Mouse (Mus musculus) layer of hippocampus, adult 8-10 months (tissue): ENCODE measurements at regions not wholly inside any gene's neighbourhood (a gene's known extent, or its start where the extent isn't known, plus 50 kb on each side); places are given as distances from the start of the nearest gene placed in this dataset.

Experiments
- DNase-seq, 2 experiments: peaks; one replicate each; pipeline ENCODE4 v3.0.0; 2022; ENCODE audit warnings: low spot score in 2 of 2

- DNase-seq, result no peak
Observed at GRCm38 (mm10) chr15:42304097-42304496, 2169.9 kb downstream of the 9330182O14Rik start.

DNA sequence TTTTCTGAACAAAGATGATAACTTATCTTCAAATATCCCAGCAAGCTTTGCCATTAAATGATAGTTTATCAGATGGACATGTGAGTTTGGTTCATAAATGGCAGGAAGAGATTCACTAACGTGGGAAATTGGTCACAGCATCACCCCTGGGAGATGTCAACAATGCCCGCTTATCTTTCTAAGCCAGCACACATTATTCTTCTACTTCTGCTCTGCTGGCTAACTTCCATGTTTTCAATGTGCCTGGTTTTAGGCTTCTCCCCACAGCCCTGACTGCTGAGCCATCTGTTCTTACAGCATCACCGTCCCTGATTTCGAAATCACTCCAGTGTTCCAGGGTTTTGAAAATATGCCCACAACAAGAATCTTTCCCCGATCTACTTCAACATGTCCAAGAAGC is 2175.4 kb downstream of the 9330182O14Rik start:
- peak; percentile 27 to 43 for DNase-seq

- no peak for DNase-seq
Observed at GRCm38 (mm10) chr15:42311166-42311565, 2177.0 kb downstream of the 9330182O14Rik start.

DNA sequence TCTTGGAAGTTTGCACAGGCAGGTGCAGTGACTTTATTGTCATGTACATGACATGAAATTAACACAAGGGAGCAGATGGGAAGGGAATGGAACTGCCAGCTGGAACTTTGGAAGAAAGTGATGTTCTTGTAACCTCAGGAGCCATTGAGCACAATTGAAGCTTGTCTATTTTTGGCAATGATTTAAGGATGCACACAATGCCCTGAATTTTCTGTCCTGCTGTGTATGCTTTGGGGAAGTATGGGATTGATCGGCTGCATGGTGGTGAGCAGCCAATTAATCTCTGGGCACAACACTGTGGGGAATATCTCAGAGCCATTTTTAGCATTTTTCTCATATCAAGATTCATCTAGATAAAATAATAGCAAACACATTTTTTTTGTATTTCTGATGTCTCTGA is 2186.2 kb downstream of the 9330182O14Rik start:
- no peak for DNase-seq

DNA sequence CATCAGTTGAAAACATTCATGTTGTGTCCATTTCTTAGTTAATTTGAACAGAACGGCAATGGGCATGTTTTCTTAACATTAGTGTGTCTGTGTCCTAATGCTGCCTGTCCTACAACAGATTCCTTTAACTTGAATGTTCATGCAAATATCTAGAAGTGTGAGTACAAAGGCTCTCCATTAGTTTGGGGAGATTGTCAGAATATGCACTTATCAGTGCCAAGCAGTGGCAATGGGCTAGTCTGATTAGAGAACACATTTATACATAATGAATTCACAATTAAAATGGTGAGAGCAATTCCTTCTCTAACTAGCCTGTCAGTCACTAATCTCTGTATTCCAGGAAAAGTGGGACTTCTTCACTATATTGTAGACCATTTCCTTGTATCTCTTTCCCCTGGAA is 2188.8 kb downstream of the 9330182O14Rik start:
- DNase-seq, result no peak

GRCm38 (mm10) chr15:42325221-42325620 is 2191.1 kb downstream of the 9330182O14Rik start:
- DNase-seq, result peak; percentile 12 to 29

DNA sequence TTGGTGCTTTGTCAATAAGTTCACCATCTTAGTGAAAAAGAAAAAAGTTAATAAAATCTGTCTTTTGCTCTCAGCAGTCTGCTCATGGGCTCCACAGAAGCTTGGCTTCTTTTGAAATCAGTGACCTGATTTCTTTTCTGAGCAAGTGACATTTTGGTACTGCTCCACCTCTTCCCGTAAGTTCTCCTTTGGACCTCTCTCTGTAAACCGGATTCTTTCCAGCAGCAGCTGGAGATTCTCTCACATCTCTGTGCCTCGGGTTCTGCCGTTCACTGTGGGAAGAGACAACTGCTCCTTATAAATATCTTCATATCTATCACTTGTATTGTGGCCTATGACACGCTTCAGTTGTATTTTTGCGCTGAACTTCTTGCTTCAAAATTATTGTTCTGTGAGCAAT is 2194.4 kb downstream of the 9330182O14Rik start:
- DNase-seq, result no peak

GRCm38 (mm10) chr15:42329742-42330141 is 2195.6 kb downstream of the 9330182O14Rik start:
- DNase-seq, result no peak

DNA sequence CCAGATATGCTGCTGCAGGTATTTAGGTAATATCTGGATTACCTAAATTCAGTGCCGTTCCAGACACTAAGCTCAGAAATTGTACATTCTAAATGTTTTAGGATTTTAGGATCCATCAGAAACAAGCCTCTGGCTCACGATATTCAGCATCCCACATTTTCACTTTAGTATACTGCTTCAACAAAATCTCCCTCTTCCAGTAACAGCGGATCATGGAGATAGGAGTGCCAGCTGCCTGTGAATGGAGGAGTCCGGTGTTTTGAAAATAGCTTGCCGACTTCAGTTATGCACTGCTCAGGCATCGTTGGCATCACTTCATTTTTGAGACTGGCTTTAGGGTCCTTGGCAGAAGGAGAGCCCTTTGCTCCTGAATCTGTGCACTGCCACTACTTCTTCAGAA is 2199.5 kb downstream of the 9330182O14Rik start:
- no peak for DNase-seq

DNA sequence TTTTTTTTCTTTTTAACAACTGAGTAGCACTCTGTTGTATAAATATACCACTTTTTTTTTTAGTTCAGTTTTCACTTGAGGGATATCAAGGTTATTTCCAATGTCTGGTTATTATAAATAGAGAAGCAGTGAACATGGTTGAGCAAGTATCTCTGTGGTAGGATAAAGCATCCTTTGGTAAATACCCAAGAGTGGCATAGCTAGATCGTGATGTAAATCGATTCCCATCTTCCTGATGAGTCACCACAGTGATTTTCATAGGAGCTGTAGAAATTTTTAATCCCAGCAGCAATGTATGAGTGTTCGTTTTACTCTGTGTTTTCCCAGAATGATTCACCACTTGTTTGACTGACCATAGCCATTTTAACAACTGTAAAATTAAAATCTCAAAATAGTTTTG is 2212.0 kb downstream of the 9330182O14Rik start:
- no peak for DNase-seq

DNA sequence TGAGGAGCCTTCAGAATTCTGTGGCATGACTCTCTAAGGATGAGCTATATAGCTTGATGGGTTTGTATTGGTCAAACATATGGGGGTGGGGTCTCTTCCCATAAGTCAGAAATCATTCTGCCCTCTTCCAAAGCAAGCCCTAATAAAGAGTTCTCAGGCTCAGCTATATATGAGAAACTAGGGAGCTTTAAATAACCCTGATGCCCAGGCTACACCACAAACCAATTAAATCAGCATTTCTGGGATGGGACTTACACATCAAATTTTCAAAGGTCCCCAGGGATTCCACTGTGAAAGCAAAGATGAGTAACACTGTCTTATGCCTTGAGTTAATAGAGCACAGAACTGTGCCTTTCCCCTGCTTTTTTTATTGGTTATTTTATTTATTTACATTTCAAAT is 2227.7 kb downstream of the 9330182O14Rik start:
- DNase-seq, result no peak

DNA sequence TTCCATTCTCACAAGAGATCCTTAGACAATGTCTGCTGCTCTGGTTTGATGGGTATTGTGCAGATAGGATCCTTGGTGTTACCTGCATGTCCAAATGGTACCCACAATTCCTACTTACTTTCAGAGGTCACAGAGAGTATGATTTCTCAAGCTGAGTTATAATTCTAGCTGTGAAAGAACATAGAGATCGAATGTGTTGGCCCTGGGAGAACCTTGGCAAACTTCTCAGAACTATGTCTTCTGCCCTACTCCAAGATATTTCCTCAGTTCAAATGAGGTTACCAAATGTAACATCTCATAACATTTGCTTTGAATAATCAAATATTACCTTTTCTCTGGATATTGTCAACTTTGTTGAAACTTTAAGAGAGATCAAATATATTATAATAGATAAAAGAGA is 2230.8 kb downstream of the 9330182O14Rik start:
- no peak for DNase-seq

- no peak for DNase-seq
Observed at GRCm38 (mm10) chr15:42366796-42367195, 2232.6 kb downstream of the 9330182O14Rik start.

- no peak for DNase-seq
Observed at GRCm38 (mm10) chr15:42369603-42370002, 2235.4 kb downstream of the 9330182O14Rik start.

DNA sequence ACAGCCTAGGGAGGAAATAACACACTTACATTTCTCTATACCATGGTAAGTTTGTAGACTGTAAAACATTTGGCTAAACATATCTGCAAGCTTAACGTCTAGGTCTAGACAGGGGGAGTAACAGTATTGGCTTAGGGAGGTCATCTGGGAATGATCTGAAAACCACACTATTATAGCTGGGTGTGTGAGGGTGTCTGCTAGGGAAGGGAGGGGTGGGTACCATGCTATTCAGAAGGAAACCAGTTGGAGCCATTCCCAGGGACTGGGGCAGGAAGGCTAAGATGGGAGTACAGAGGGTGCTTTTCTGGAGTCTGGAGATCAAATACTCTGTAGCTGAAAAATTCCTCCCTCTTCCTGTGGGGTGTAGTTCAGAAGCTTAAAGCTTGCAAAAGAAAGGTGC is 2235.9 kb downstream of the 9330182O14Rik start:
- no peak for DNase-seq

- no peak for DNase-seq
Observed at GRCm38 (mm10) chr15:42372704-42373286, 2238.6 kb downstream of the 9330182O14Rik start.
